Mouse (Mus musculus): Measurements from ENCODE around the gene Cmss1.
"Not testable (repeated sequence)": the region's sequence is repeated elsewhere in the genome, so short reads cannot be mapped to it uniquely, and the experiment has no call there.

Cmss1 gene

DNA sequence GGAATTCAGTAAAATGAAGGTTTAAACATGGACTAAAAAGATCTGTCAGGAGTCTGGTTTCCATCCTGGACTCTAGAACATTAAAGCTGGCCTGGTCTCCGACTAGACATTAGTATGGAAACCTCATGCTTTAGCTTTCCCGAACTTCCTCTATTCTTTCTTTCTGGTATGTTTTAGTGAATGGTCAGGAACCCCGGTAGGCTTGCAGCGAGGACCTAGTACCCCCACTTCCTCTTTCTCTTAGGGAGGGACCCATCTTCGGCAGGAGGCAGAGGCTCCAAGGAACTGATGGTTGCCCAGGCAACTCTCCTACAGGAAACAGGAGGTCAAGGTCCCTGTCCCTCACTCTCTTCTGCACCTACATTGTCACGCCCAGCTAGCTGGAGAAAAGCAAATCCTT is 210.4 kb downstream of the Cmss1 start:
- CTCF ChIA-PET, result interaction anchor here (0.6 to 1.3 kb wide), 2 partner anchors 151 to 170 kb away, joined by 3 read pairs; no protein-coding TSS in a partner anchor

GRCm38 (mm10) chr16:57393161-57393560 is 213.5 kb downstream of the Cmss1 start:
- CTCF ChIA-PET, result no interaction called here

- CTCF ChIA-PET, result interaction anchor here (0.7 kb wide), 1 partner anchor 60 kb away, joined by 11 read pairs; no protein-coding TSS in a partner anchor
Observed at GRCm38 (mm10) chr16:57392461-57392860, 214.2 kb downstream of the Cmss1 start.

DNA sequence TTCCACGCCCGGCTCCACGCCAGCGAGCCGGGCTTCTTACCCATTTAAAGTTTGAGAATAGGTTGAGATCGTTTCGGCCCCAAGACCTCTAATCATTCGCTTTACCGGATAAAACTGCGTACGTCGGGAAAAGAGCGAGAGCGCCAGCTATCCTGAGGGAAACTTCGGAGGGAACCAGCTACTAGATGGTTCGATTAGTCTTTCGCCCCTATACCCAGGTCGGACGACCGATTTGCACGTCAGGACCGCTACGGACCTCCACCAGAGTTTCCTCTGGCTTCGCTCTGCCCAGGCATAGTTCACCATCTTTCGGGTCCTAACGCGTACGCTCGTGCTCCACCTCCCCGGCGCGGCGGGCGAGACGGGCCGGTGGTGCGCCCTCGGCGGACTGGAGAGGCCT is 215.5 kb downstream of the Cmss1 start:
- CTCF ChIA-PET, result not testable (repeated sequence)

- CTCF ChIA-PET, result interaction anchor here (0.6 to 0.7 kb wide), 2 partner anchors 44 to 85 kb away, joined by 3 to 4 read pairs; no protein-coding TSS in a partner anchor
Observed at GRCm38 (mm10) chr16:57389566-57390251, 217.0 kb downstream of the Cmss1 start.

- CTCF ChIA-PET, result no interaction called here
Observed at GRCm38 (mm10) chr16:57384274-57384673, 222.4 kb downstream of the Cmss1 start.

GRCm38 (mm10) chr16:57383266-57383971 is 223.2 kb downstream of the Cmss1 start:
- CTCF ChIA-PET, result no interaction called here

GRCm38 (mm10) chr16:57378631-57379330 is 227.9 kb downstream of the Cmss1 start:
- CTCF ChIA-PET, result no interaction called here

- CTCF ChIA-PET, result no interaction called here
Observed at GRCm38 (mm10) chr16:57375248-57375837, 231.3 kb downstream of the Cmss1 start.

DNA sequence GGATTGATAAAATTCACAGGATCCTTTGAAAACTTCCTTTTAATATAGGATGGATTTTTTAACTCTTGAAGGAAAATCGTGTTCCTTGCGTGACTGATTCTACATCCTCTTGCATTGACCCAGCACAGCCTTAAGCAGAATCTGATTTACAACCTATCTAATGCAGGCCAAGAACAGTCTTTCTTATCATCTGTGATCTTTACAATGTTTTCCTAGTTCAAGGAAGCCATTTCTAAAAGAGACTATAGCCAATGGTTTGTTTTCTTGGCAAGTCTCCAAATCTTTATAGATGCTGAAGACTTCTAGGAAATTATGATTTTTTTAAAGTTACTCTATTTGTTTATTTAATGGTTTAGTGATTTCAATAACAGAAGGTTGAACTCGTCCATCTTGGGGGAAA is 234.5 kb downstream of the Cmss1 start:
- CTCF ChIA-PET, result no interaction called here

DNA sequence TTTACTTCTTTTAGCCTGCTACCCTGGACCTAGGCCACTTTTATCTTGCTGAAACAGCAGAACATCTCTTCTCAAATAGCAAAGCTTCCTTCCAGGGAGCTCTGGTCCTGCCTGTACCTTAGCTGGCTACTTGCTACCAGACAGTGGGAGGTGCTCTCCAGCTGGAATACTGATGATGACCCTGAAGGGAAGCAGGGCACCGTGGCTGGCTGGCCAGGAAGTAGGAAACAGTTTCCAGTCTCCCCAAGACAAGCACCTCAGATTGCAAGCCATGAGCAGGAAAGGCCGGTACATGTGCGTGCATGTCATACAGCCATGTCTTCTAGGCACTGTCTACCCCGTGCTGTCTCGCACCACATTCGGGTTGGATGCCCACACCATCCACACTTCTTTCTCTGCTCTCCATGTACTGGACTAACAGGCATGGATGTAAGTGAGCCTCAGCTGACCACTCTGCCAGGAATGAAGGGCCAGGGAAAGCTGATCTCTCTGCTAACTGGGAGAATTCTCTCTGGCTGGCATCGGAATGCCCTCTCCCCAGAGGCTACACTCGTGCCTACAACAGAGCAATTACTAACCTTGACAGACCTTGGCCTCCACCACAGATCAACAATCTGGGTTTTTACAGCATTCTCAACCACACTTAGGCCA is 236.7 kb downstream of the Cmss1 start:
- CTCF ChIA-PET, result no interaction called here

GRCm38 (mm10) chr16:57366941-57367694 is 239.5 kb downstream of the Cmss1 start:
- CTCF ChIA-PET, result no interaction called here

DNA sequence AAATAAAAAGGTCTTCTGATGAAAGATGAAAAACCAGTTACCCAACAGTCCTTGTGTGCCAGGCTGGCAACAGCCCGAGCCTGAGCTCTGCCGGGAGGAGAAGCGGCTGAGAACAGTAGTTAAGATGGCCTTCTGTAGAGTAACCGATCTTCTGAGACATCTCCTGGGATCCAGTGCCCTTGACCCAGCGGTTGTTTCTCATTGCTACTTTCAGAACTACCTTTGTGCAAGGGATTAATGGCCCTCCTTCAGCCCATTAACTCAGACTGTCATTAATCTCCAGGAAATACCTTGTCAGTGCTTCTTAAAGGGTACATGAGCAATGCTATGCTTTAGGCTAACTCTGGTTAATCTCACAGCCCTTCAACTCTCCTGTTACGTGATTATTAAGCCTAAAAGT is 240.5 kb downstream of the Cmss1 start:
- CTCF ChIA-PET, result no interaction called here

GRCm38 (mm10) chr16:57364498-57364897 is 242.2 kb downstream of the Cmss1 start:
- CTCF ChIA-PET, result interaction anchor here (0.6 kb wide), 2 partner anchors 105 to 148 kb away, joined by 3 to 4 read pairs; no protein-coding TSS in a partner anchor

DNA sequence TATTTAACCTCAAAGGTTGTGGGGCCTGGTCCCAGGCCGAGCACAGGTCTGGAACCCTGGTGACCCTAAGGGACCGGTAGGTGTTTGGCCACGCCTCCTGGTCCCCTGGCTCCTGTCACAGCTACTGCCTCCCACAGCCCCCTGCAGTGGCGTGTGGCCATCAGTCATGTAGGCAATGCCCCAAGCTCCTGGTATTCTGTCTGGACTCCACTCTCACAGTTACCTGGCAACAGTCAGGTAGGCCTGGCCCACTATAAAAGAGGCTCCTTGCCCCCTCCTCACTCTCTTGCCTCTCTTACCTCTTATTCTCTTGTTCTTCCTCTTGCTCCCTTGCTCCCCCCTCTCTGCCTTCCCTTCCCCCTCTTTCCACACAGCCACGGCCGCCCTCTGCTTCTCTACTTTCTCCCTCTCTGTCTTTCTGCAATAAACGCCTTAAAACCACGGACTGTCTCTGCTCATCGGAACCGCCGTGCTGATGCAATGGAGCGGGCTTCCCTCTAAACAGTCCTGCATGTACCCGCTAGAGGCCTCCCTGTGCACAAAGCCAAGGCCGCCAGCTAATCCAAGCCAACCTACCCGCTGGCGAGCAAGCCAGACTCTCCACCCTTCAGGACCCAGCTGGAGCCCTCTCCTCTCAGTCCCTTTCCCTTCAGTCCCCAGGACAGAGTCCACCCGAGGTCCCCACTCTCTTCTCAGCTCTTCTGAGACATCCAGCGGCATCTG is 243.8 kb downstream of the Cmss1 start:
- CTCF ChIA-PET, result no interaction called here

GRCm38 (mm10) chr16:57360785-57361184 is 245.9 kb downstream of the Cmss1 start:
- CTCF ChIA-PET, result no interaction called here

DNA sequence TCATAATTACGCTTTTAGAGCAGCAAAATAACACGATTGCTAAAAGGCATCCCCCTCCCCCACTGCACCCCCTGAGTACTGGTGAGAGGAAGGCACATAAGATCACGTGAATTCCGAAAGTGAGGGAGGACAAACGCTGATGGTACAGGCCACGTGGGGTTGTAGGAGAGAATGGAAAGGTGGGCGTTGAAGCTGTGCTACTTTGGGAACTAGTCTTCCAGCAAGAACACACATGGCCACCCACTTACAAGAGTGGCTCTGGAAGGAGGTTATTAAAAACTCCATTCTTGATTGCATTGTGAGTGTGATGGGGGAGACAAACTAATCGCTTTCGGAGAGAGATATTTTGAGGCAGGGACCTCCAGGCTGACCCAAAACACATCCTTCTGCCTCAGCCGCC is 247.4 kb downstream of the Cmss1 start:
- CTCF ChIA-PET, result no interaction called here

DNA sequence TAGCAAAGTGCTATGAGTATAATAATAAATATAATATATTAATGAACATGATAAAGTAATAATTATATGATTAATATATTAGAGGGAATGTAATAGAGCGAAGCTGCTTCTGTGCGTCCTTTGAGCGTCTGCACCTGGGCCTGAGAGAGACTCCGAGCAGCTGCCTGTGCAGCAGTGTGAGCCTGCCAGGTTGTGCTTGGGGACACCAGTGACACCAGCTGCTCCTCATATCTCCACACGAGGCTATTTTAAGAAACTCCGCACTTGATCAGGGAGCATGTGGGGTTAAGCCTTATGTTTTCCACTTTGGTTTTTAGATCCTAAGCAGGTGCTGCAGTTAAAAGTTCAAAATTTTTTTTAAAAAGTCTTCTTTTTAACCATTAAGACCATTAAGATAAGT is 249.7 kb downstream of the Cmss1 start:
- CTCF ChIA-PET, result no interaction called here

- CTCF ChIA-PET, result no interaction called here
Observed at GRCm38 (mm10) chr16:57356454-57356853, 250.2 kb downstream of the Cmss1 start.

DNA sequence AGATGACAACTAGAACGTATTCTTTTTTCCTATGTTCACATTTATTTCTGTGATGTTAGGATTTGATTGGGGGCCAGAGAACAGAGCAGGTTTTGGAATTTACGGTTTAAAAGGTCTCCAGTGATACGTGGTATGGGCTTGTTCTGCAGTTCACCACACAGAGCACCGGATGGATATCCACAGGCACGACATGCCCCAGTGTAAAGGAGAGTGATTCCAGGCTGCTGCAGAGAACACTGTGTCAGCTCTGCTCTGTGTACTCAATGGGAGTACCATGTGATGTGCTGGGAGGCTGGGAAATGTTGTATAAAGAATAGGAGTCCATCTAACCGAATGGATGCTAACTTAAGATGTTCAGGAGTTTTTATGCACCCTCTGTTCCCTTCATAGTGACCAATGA is 252.7 kb downstream of the Cmss1 start:
- CTCF ChIA-PET, result no interaction called here

Data from spleen, embryonic (tissue).